Mouse (Mus musculus) liver, embryonic 14.5 days (tissue): Measurements from ENCODE around the gene Cd86.

Source experiments
- CTCF ChIP-seq: IDR thresholded peaks from 2 replicates; pipeline ENCODE4 v1.5.1; 2016; ENCODE audit warnings: antibody characterized with exemption, low read depth, control low read depth
- EP300 ChIP-seq: IDR thresholded peaks from 2 replicates; pipeline ENCODE4 v1.6.1; 2016; ENCODE audit warnings: antibody characterized with exemption, low read depth

- TF ChIP-seq EP300: no peak
- no peak for TF ChIP-seq CTCF
Observed at GRCm38 (mm10) chr16:36640993-36641392, 24.9 kb downstream of the Cd86 start.
